34 mouse cellular contexts compared by ENCODE assay signal in the genomic region with DNA sequence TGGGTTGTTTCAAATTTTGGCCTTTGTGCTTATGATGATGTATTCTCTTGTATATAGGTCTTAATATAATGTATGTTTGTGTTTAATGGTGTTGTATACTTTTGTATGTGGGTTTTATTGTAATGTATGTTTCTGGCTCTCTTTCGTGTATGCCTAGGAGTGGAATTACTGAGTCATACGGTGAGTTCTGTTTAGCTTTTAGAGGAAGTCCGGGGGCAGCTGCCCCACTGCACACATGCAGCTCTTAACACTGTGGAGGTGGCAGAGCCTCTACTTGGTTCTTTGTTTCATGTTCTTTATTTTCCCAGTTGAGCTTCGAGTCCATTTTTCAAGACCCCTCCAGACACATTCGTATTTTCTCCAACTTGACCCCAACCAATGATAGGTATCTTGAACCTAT. TPM values are rescaled to one million over a fixed set of nuclear protein-coding genes. Genes with fewer than 3 reads are reported as not detected.
DNase-seq lines count a peak whose midpoint lies in the region; ATAC-seq lines count a peak whose summit lies in the region.
"Had no signal": no experiment of that assay in that cellular context is flagged by ENCODE, and none has a peak within 500 bp of the region (broad histone marks: within the 10 kb centered on the region; RNA-seq: fewer than 3 reads in every experiment).

No protein-coding gene starts in this region.

- no peaks in the 10 kb centered on the region for H3K36me3 ChIP-seq in liver, embryonic 12.5 days
- H3K36me3 ChIP-seq: heart, embryonic 13.5 days; hindbrain, embryonic 10.5 days; hindbrain, embryonic 15.5 days; limb, embryonic 10.5 days; limb, embryonic 15.5 days; midbrain, embryonic 12.5 days; neural tube, embryonic 13.5 days had no signal

- 0 out of 2 replicates have a peak, but pooled peaks cover 6% of the 10 kb centered on the region for H3K27me3 ChIP-seq in liver, embryonic 12.5 days (replicated peaks)
- H3K27me3 ChIP-seq: heart, embryonic 13.5 days; hindbrain, embryonic 15.5 days; limb, embryonic 15.5 days; midbrain, embryonic 12.5 days; neural tube, embryonic 13.5 days had no signal

- H3K9me3 ChIP-seq in liver, embryonic 12.5 days (replicated peaks) = no peaks in the 10 kb centered on the region
- H3K9me3 ChIP-seq: heart, embryonic 13.5 days; hindbrain, embryonic 10.5 days; hindbrain, embryonic 15.5 days; limb, embryonic 10.5 days; limb, embryonic 15.5 days; megakaryocyte, embryonic 14.5 days; midbrain, embryonic 12.5 days; neural tube, embryonic 13.5 days had no signal

- 0 out of 2 replicates have a peak, but pooled peaks have one; percentile 28 for ATAC-seq in common myeloid progenitor, adult 5-6 weeks (replicated peaks; ENCODE audit: low read depth, poor library complexity, severe bottlenecking)
- peak; percentile 56; the same call in 1 of the 2 replicates for ATAC-seq in neutrophil, adult 5-6 weeks (ENCODE audit: extremely low read depth, insufficient number of reproducible peaks, low FRiP score, poor library complexity, severe bottlenecking)
- no peak for ATAC-seq in liver, embryonic 12.5 days
- ATAC-seq: activated CD4-positive, CD25-positive, alpha-beta regulatory T cell, adult 4 months; forebrain, embryonic 14.5 days had no signal

- WGBS in liver, embryonic 12.5 days (ENCODE audit: insufficient replicate concordance) = 34% methylated on average over 5 of the region's 5 CpGs

- no peak overlapping the region for H3K9ac ChIP-seq in liver, embryonic 12.5 days
- H3K9ac ChIP-seq: heart, embryonic 13.5 days; hindbrain, embryonic 15.5 days; limb, embryonic 15.5 days; liver, embryonic 14.5 days; lung, embryonic 14.5 days; midbrain, embryonic 12.5 days; neural tube, embryonic 13.5 days had no signal

- H3K4me2 ChIP-seq in liver, embryonic 12.5 days = no peak overlapping the region
- H3K4me2 ChIP-seq: heart, embryonic 13.5 days; hindbrain, embryonic 15.5 days; limb, embryonic 15.5 days; lung, embryonic 14.5 days; midbrain, embryonic 12.5 days; neural tube, embryonic 13.5 days had no signal

- no peak overlapping the region for H3K4me3 ChIP-seq in liver, embryonic 12.5 days
- H3K4me3 ChIP-seq: heart, adult 2 months; heart, embryonic 13.5 days; hindbrain, embryonic 10.5 days; hindbrain, embryonic 15.5 days; layer of hippocampus, adult 2 months; limb, embryonic 10.5 days; limb, embryonic 15.5 days; megakaryocyte, embryonic 14.5 days; midbrain, embryonic 12.5 days; neural tube, embryonic 13.5 days had no signal

- no peak overlapping the region for H3K27ac ChIP-seq in liver, embryonic 12.5 days
- H3K27ac ChIP-seq: heart, adult 2 months; heart, embryonic 13.5 days; hindbrain, embryonic 10.5 days; hindbrain, embryonic 15.5 days; layer of hippocampus, adult 2 months; limb, embryonic 10.5 days; limb, embryonic 15.5 days; liver, embryonic 14.5 days; midbrain, embryonic 12.5 days; neural tube, embryonic 13.5 days; stomach, postnatal 0 days had no signal

- peak; percentile 57 for DNase-seq in 416B (ENCODE audit: low read depth)
- peak; percentile 33 for DNase-seq in CD4-positive helper T cell, adult 2 months (ENCODE audit: low read depth, low spot score)
- DNase-seq in embryo, embryonic 11 days = no peak
- DNase-seq in gastrocnemius, postnatal 10 days = no peak
- DNase-seq: adrenal gland, adult 8-10 months; cerebellum, adult 2 months; cerebellum, postnatal 14 days; gastrocnemius, postnatal 25 days; heart, adult 2 months; heart, postnatal 10 days; kidney, adult 18-20 months; kidney, postnatal 36 days; lung, embryonic 14.5 days; lung, postnatal 14 days; retina, postnatal 1 day; right cerebral cortex, postnatal 14 days; thymus, adult 18-20 months; thymus, postnatal 25 days had no signal

- H3K4me1 ChIP-seq in liver, embryonic 12.5 days = no peaks in the 10 kb centered on the region
- H3K4me1 ChIP-seq: hindbrain, embryonic 10.5 days; hindbrain, embryonic 15.5 days; limb, embryonic 10.5 days; midbrain, embryonic 12.5 days had no signal

RNA-seq across cellular contexts. Expression of gene Sub1, which starts 29.2 kb away (rescaled TPM):
- total RNA-seq in common myeloid progenitor, adult 5-6 weeks (2017) = 717 and 731 TPM in 2 replicates
- total RNA-seq in neutrophil, adult 5-6 weeks (2017) = 266 and 304 TPM in 2 replicates
- 100 to 1,000 TPM; 152 to 153 TPM for total RNA-seq in gastrocnemius, postnatal 10 days (2021)
- 464 TPM in 2 replicates for polyA plus RNA-seq in liver, embryonic 12.5 days (2016; fragmentation: Nextera tagmentation; extraction: Ambion mirVana)

Comparison
In these comparisons a context has a peak if more than half of its experiments do, and no peak if none do; other contexts are left out.
1. DNase-seq: peak in 416B (single experiment) and CD4-positive helper T cell, adult 2 months (single experiment); none in embryo, embryonic 11 days (single experiment) and gastrocnemius, postnatal 10 days (single experiment).